ENCODE assay signal across 9 mouse cellular contexts in genomic region chr3:89243609-89244008, GRCm38 (mm10). TPM values are rescaled to one million over a fixed set of nuclear protein-coding genes. Genes with fewer than 3 reads are reported as not detected.
DNase-seq lines count a peak whose midpoint lies in the region; ATAC-seq lines count a peak whose summit lies in the region.
"Had no signal": no experiment of that assay in that cellular context is flagged by ENCODE, and none has a peak within 500 bp of the region (broad histone marks: within the 10 kb centered on the region; RNA-seq: fewer than 3 reads in every experiment).

No protein-coding gene starts in this region.

- peak; percentile 59 for ATAC-seq in kidney, embryonic 16.5 days (ENCODE audit: low FRiP score, low TSS enrichment)

- WGBS in kidney, embryonic 16.5 days, result 12% methylated on average over 14 of the region's 14 CpGs

- peaks cover 43% of the 10 kb centered on the region for H3K4me1 ChIP-seq in kidney, embryonic 16.5 days (ENCODE audit: insufficient read depth, low read length)

- peaks cover 7% of the 10 kb centered on the region; the same call in 1 of the 2 replicates for H3K27me3 ChIP-seq in kidney, embryonic 16.5 days (ENCODE audit: insufficient read depth, low read length)

- peak overlapping the region; percentile 43; the same call in 1 of the 2 replicates for H3K27ac ChIP-seq in kidney, embryonic 16.5 days (ENCODE audit: low read length)
- H3K27ac ChIP-seq: macrophage had no signal

- H3K4me2 ChIP-seq in kidney, embryonic 16.5 days (replicated peaks; ENCODE audit: low read depth, low read length), result peak overlapping the region; percentile 92

- H3K9ac ChIP-seq in kidney, embryonic 16.5 days (replicated peaks; ENCODE audit: low read length), result 0 out of 2 replicates have a peak overlapping the region, but pooled peaks have one; percentile 26

- peak overlapping the region; percentile 89 for H3K4me3 ChIP-seq in kidney, embryonic 16.5 days (ENCODE audit: low read length)

- 0 out of 2 replicates have a peak, but pooled peaks cover 2% of the 10 kb centered on the region for H3K36me3 ChIP-seq in kidney, embryonic 16.5 days (ENCODE audit: insufficient read depth, low read length)

- H3K9me3 ChIP-seq in kidney, embryonic 16.5 days (ENCODE audit: low read length), result no peaks in the 10 kb centered on the region

- peak; percentile 29 for DNase-seq in adrenal gland, postnatal 10 days
- no peak for DNase-seq in adrenal gland, adult 2 months
- peak; percentile 76 for DNase-seq in R1 (ENCODE audit: low read depth, low spot score)
- DNase-seq in forelimb bud, embryonic 11.5 days (ENCODE audit: low read depth, low spot score), result peak; percentile 75
- DNase-seq in lung, postnatal 25 days (ENCODE audit: low spot score), result peak; percentile 83
- DNase-seq in spleen, adult 12 weeks (ENCODE audit: low spot score), result peak; percentile 51
- no peak for DNase-seq in urinary bladder, postnatal 10 days (ENCODE audit: low spot score)

RNA-seq across cellular contexts. Expression of gene Krtcap2, which starts 2.2 kb away (rescaled TPM):
- total RNA-seq in adrenal gland, postnatal 10 days (2021), result 100 to 1,000 TPM; 109 to 116 TPM
- 100 to 1,000 TPM; 143 to 163 TPM for total RNA-seq in adrenal gland, adult 2 months (2021)
- polyA plus RNA-seq in adrenal gland, adult 2 months (2012; rRNA removed), result 433 and 437 TPM in 2 replicates
- 272 and 300 TPM in 2 replicates for polyA plus RNA-seq in kidney, embryonic 16.5 days (2015; fragmentation: Nextera tagmentation; extraction: Ambion mirVana)

RNA-seq across cellular contexts. Expression of gene Trim46, which starts 2.5 kb away (rescaled TPM):
- total RNA-seq in adrenal gland, postnatal 10 days (2021), result 1 to 10 TPM; 2.0 to 4.2 TPM
- 1 to 10 TPM; 1.9 to 2.3 TPM for total RNA-seq in adrenal gland, adult 2 months (2021)
- polyA plus RNA-seq in adrenal gland, adult 2 months (2012; rRNA removed), result 6.0 and 9.1 TPM in 2 replicates
- 4.7 and 6.0 TPM in 2 replicates for polyA plus RNA-seq in kidney, embryonic 16.5 days (2015; fragmentation: Nextera tagmentation; extraction: Ambion mirVana)
- polyA plus RNA-seq: macrophage had no signal

RNA-seq across cellular contexts. Expression of gene Muc1, which starts 14.8 kb away (rescaled TPM):
- total RNA-seq in adrenal gland, postnatal 10 days (2021), result under 1 TPM; 0.51 to 0.55 TPM
- under 1 TPM; 0.24 to 0.32 TPM for total RNA-seq in adrenal gland, adult 2 months (2021)
- 0.53 and 0.85 TPM in 2 replicates for polyA plus RNA-seq in adrenal gland, adult 2 months (2012; rRNA removed)
- polyA plus RNA-seq in kidney, embryonic 16.5 days (2015; fragmentation: Nextera tagmentation; extraction: Ambion mirVana), result 20.0 and 23.6 TPM in 2 replicates
- polyA plus RNA-seq: macrophage had no signal

RNA-seq across cellular contexts. Expression of gene Dpm3, which starts 15.5 kb away (rescaled TPM):
- total RNA-seq in adrenal gland, postnatal 10 days (2021), result 100 to 1,000 TPM; 115 to 122 TPM
- 100 to 1,000 TPM; 134 to 150 TPM for total RNA-seq in adrenal gland, adult 2 months (2021)
- 509 and 645 TPM in 2 replicates for polyA plus RNA-seq in adrenal gland, adult 2 months (2012; rRNA removed)
- polyA plus RNA-seq in kidney, embryonic 16.5 days (2015; fragmentation: Nextera tagmentation; extraction: Ambion mirVana), result 127 and 146 TPM in 2 replicates

RNA-seq across cellular contexts. Expression of gene Mtx1, which starts 16.7 kb away (rescaled TPM):
- 100 to 1,000 TPM; 176 to 198 TPM for total RNA-seq in adrenal gland, postnatal 10 days (2021)
- 100 to 1,000 TPM; 150 to 174 TPM for total RNA-seq in adrenal gland, adult 2 months (2021)
- 252 and 300 TPM in 2 replicates for polyA plus RNA-seq in adrenal gland, adult 2 months (2012; rRNA removed)
- 227 and 235 TPM in 2 replicates for polyA plus RNA-seq in kidney, embryonic 16.5 days (2015; fragmentation: Nextera tagmentation; extraction: Ambion mirVana)

Comparison
In these comparisons a context has a peak if more than half of its experiments do, and no peak if none do; other contexts are left out.
1. DNase-seq: peak in adrenal gland, postnatal 10 days (single experiment), R1 (single experiment), forelimb bud, embryonic 11.5 days (single experiment), lung, postnatal 25 days (single experiment) and spleen, adult 12 weeks (single experiment); none in adrenal gland, adult 2 months (single experiment) and urinary bladder, postnatal 10 days (single experiment).